Comparison of ENCODE assay signal across 24 mouse cellular contexts in genomic region chr11:54679141-54679540, GRCm38 (mm10).
A peak's percentile ranks its signal among the peaks of the same experiment; 100 is the strongest.
DNase-seq lines count a peak whose midpoint lies in the region; ATAC-seq and TF ChIP-seq lines count a peak whose summit lies in the region.
"Had no signal": no experiment of that assay in that cellular context is flagged by ENCODE, and none has a peak within 500 bp of the region (broad histone marks: within the 10 kb centered on the region; RNA-seq: fewer than 3 reads in every experiment).

No protein-coding gene starts in this region.

- H3K4me2 ChIP-seq in kidney, embryonic 14.5 days (replicated peaks; ENCODE audit: low read depth, low read length): no peak overlapping the region
- no peak overlapping the region for H3K4me2 ChIP-seq in kidney, embryonic 15.5 days
- H3K4me2 ChIP-seq: embryonic facial prominence, embryonic 12.5 days; forebrain, embryonic 13.5 days had no signal

- H3K9me3 ChIP-seq in kidney, embryonic 14.5 days (ENCODE audit: control insufficient read depth, low read length): no peaks in the 10 kb centered on the region
- H3K9me3 ChIP-seq in kidney, embryonic 15.5 days (replicated peaks): no peaks in the 10 kb centered on the region
- H3K9me3 ChIP-seq: embryonic facial prominence, embryonic 10.5 days; embryonic facial prominence, embryonic 12.5 days; forebrain, embryonic 13.5 days had no signal

- no peaks in the 10 kb centered on the region for H3K36me3 ChIP-seq in heart, adult 2 months (ENCODE audit: control insufficient read depth, insufficient read depth, low read length)
- H3K36me3 ChIP-seq in kidney, adult 2 months (ENCODE audit: control insufficient read depth, insufficient read depth, low read length): peaks cover 4% of the 10 kb centered on the region
- peaks cover 40% of the 10 kb centered on the region for H3K36me3 ChIP-seq in kidney, embryonic 14.5 days (ENCODE audit: control insufficient read depth, insufficient read depth, low read length)
- H3K36me3 ChIP-seq in kidney, embryonic 15.5 days: peaks cover 54% of the 10 kb centered on the region

- intact Hi-C loops in heart, adult 2 months (cut with DNase I): no loop called here

- H3K9ac ChIP-seq in heart, adult 2 months (ENCODE audit: low read depth, low read length): no peak overlapping the region
- no peak overlapping the region for H3K9ac ChIP-seq in kidney, embryonic 14.5 days (ENCODE audit: low read depth, low read length)
- no peak overlapping the region for H3K9ac ChIP-seq in kidney, embryonic 15.5 days
- H3K9ac ChIP-seq: embryonic facial prominence, embryonic 12.5 days; forebrain, embryonic 13.5 days had no signal

- TF ChIP-seq CTCF in heart, adult 2 months (IDR thresholded peaks at IDR 0.05): no peak
- TF ChIP-seq CTCF in kidney, adult 2 months (conservative IDR thresholded peaks at IDR 0.05; ENCODE audit: insufficient read depth, insufficient read length, low read depth, low read length): no peak

- no peak for TF ChIP-seq EP300 in heart, adult 2 months (IDR thresholded peaks at IDR 0.05; ENCODE audit: insufficient read depth, low read depth, low read length)

- ATAC-seq in kidney, embryonic 14.5 days (ENCODE audit: low FRiP score, low TSS enrichment): no peak
- no peak for ATAC-seq in kidney, embryonic 15.5 days (replicated peaks; ENCODE audit: low FRiP score)
- ATAC-seq: activated CD4-positive, CD25-positive, alpha-beta regulatory T cell, adult 4 months; CD4-positive, CD25-positive, alpha-beta regulatory T cell, adult 4 months; forebrain, embryonic 13.5 days; Patski had no signal

- no peaks in the 10 kb centered on the region for H3K4me1 ChIP-seq in heart, adult 2 months (ENCODE audit: control insufficient read depth, insufficient read depth, low read length)
- no peaks in the 10 kb centered on the region for H3K4me1 ChIP-seq in kidney, adult 2 months (ENCODE audit: control insufficient read depth, insufficient read depth, low read length)
- H3K4me1 ChIP-seq in kidney, embryonic 14.5 days (ENCODE audit: control insufficient read depth, insufficient read depth, low read length): no peaks in the 10 kb centered on the region
- H3K4me1 ChIP-seq in kidney, embryonic 15.5 days: no peaks in the 10 kb centered on the region
- H3K4me1 ChIP-seq: embryonic facial prominence, embryonic 10.5 days; embryonic facial prominence, embryonic 12.5 days; forebrain, embryonic 13.5 days had no signal

- TF ChIP-seq POLR2A in heart, adult 2 months (IDR thresholded peaks at IDR 0.05; ENCODE audit: insufficient read depth, low read depth, low read length): no peak
- TF ChIP-seq POLR2A in kidney, adult 2 months (IDR thresholded peaks at IDR 0.05; ENCODE audit: low read depth, low read length): no peak

- H3K27me3 ChIP-seq in heart, adult 2 months (ENCODE audit: control insufficient read depth, insufficient read depth, low read length): no peaks in the 10 kb centered on the region
- H3K27me3 ChIP-seq in kidney, adult 2 months (replicated peaks; ENCODE audit: control insufficient read depth, insufficient read depth, low read length): no peaks in the 10 kb centered on the region
- H3K27me3 ChIP-seq in kidney, embryonic 14.5 days (ENCODE audit: control insufficient read depth, insufficient read depth, low read length): no peaks in the 10 kb centered on the region
- H3K27me3 ChIP-seq in kidney, embryonic 15.5 days: no peaks in the 10 kb centered on the region
- H3K27me3 ChIP-seq: CH12.LX; embryonic facial prominence, embryonic 12.5 days; forebrain, embryonic 13.5 days; Patski had no signal

- H3K4me3 ChIP-seq in heart, adult 2 months: no peak overlapping the region
- H3K4me3 ChIP-seq in kidney, adult 2 months (ENCODE audit: insufficient read depth, low read depth, low read length): no peak overlapping the region
- no peak overlapping the region for H3K4me3 ChIP-seq in kidney, embryonic 14.5 days (ENCODE audit: low read length)
- H3K4me3 ChIP-seq in kidney, embryonic 15.5 days (replicated peaks): no peak overlapping the region
- H3K4me3 ChIP-seq: embryonic facial prominence, embryonic 10.5 days; embryonic facial prominence, embryonic 12.5 days; forebrain, embryonic 13.5 days had no signal

- no peak overlapping the region for H3K27ac ChIP-seq in heart, adult 2 months
- H3K27ac ChIP-seq in kidney, adult 2 months (ENCODE audit: insufficient read depth, low read depth, low read length): no peak overlapping the region
- no peak overlapping the region for H3K27ac ChIP-seq in kidney, embryonic 14.5 days (ENCODE audit: low read depth, low read length)
- no peak overlapping the region for H3K27ac ChIP-seq in kidney, embryonic 15.5 days
- H3K27ac ChIP-seq: embryonic facial prominence, embryonic 10.5 days; embryonic facial prominence, embryonic 12.5 days; forebrain, embryonic 13.5 days had no signal

- DNase-seq in heart, adult 11 months: peak; percentile 64
- no peak for DNase-seq in heart, adult 2 months
- peak; percentile 76 for DNase-seq in kidney, adult 2 months
- peak; percentile 67 for DNase-seq in kidney, adult 9 months
- DNase-seq in kidney, postnatal 14 days: no peak
- peak; percentile 50 to 52 for DNase-seq in kidney, postnatal 36 days
- DNase-seq: adrenal gland, adult 8-10 months; adrenal gland, postnatal 14 days; adrenal gland, postnatal 36 days; B cell, adult 2 months; cerebellum, adult 11-12 months; cerebellum, adult 2 months; cerebellum, adult 9-10 months; cerebellum, postnatal 10 days; cerebellum, postnatal 25 days had no signal

- no peaks in the 10 kb centered on the region for H3K79me2 ChIP-seq in heart, adult 2 months (replicated peaks; ENCODE audit: control insufficient read depth, insufficient read depth, low read length)

- 93% methylated on average over 2 of the region's 2 CpGs for WGBS in heart, adult 2 months
- WGBS in kidney, adult 2 months: 54% methylated on average over 2 of the region's 2 CpGs
- WGBS in kidney, embryonic 14.5 days: 96% methylated on average over 2 of the region's 2 CpGs
- WGBS in kidney, embryonic 15.5 days: 96% methylated on average over 2 of the region's 2 CpGs

Comparison
In these comparisons a context has a peak if more than half of its experiments do, and no peak if none do; other contexts are left out.
1. DNase-seq: peak in heart, adult 11 months (single experiment), kidney, adult 2 months (single experiment), kidney, adult 9 months (single experiment) and kidney, postnatal 36 days (2 of 2); none in heart, adult 2 months (0 of 2) and kidney, postnatal 14 days (single experiment).